Mouse (Mus musculus) cerebellum, adult (tissue): ENCODE measurements around the gene Hip1r.

Source experiments
- ATAC-seq: cut with Nextera tagmentation; 2 replicates; pipeline ENCODE4 v1.9.2; 2017; ENCODE audit warnings: mild to moderate bottlenecking, moderate library complexity, mixed read lengths; ENCODE audit not compliant: insufficient number of reproducible peaks, low FRiP score, low TSS enrichment

Hip1r gene

DNA sequence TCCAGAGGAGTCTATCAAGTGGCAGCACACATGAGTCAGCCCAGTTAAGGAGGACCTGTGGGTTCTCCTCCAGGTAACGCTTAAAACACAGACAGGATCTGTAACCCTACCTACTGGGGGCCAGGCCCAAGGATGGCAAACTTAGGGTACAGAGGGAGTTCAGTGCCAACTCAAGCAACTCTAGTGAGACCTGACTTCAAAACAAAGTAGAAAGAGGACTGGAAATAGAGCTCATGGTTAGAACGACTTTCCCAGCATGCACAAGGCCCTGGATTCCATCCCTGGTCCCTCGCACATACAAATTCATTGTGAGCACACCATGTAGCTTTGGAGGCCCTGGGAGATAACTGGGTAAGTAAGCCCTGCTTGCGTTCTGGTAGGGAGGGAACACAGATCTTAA lies 2.9 kb upstream of the Hip1r start:
- ATAC-seq, result no peak

DNA sequence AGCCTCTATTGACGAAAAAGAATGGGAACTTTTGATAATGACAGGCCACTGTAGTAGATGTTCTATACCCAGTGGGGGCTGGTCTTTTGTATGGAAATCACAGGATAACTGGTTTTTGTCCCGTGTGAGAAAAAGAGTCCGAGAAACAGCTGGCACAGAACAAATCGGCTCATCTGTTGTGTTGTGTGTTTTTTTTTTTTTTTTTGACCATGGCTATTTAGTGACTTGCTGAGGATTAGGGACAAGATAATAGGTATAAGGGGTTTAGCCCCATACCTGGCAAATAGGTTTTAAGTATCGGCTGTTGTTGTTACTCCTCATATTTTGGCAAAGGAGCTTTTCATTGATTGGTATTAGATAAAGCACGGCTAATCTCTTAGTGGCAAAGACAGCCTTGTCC lies 975 bp upstream of the Hip1r start:
- ATAC-seq, result no peak

DNA sequence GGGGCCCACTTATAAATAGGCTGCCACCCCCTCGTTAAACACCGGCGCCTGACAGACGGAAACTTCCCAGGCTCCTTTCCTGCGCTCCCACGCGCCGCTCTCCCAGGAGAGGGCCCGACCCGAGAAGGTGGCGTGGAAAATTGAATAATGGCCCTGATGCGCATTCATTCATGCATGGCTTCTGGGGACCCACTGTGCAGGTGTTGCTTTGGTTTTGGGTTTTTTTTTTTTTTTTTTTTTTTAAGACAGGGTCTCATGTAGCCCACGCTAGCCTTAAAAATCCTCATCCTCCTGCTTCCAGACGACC lies 704 bp downstream of the Hip1r start:
- ATAC-seq, result no peak

DNA sequence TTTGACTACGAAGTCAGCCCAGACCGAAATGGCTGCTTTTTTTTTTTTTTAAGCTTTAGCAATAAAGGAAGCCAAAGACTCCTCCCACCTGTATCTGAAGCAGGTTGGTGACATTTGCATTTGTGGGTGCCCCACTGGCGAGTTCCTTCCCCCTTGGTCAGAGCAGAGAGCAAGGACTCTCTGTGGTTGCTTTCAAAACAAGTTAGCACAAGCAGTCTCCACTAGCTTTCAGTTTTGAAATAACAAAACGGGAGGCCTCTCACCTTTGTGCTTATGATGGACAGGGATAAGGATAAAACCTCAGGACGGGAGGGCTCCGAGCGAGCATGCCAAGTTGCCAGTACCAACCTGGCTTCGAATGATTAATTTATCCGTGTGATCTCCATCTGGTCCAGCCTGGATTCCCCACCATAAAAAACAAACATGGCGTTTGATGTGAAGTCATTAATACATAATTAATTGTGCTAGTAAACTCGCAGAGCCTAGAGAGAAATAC lies 1.2 kb downstream of the Hip1r start:
- no peak for ATAC-seq

DNA sequence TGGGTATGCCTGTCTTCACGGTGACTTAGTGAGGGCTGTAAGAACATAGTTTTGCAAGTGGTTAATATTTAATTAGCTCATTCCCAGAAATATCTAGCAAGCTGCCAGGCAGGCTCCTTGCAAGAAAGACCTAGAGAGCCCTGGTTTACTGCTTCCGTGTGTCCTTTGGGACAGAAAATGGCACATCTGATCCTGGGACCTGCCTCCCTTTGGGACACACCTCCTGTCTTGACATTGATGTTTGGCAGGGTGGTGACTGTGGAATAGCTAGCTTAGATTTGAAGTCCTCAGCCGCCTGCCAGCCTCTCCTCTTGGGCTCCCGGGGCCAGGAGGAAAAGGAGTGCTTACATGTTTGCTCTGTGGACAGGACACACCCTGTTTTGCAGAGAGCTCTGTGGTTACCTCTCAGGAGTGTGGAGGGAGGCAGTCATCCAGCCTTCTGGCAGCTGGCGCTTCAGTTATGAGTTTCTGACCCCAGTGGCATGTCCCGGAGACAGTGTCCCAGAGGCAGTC lies 2.3 kb downstream of the Hip1r start:
- no peak for ATAC-seq

DNA sequence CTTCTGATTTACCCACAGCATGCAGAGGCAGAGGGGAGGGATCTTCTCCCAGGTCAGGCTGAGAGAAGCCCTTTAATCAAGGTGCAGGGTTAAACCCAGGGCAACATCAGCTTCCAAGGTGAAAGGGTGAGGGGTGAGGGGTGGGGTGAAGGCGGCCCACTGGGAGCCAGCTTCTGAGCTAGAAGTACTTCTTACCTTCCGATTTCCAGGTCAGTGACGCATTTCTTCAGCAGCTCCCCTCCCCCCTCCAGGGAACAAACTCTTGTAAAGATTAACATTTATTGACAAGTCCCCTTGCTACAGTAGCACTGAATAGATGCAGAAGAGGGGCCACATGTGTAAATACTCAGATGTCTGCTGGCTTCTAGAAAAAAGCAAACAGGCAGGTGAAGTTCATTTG lies 3.8 kb downstream of the Hip1r start:
- no peak for ATAC-seq

DNA sequence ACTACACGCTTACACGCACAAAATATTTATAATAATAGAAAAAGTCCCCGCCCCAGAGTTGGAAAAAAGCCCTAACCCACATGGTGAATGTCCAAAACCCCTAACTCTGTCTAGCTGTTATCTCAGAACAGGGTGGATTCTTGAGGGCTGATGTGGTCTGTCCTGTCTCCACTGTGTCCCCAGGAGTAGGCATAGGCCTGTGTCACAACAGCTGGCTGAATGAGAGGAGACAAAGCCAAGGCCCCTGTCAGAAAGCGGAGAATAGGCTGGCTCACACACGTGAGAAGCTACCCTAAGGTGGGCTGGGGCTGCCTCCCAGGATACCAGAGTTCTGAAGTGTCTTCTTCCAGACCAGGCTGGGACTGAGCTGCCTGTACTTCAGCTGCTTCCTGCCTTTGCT lies 4.7 kb downstream of the Hip1r start:
- ATAC-seq, result no peak

DNA sequence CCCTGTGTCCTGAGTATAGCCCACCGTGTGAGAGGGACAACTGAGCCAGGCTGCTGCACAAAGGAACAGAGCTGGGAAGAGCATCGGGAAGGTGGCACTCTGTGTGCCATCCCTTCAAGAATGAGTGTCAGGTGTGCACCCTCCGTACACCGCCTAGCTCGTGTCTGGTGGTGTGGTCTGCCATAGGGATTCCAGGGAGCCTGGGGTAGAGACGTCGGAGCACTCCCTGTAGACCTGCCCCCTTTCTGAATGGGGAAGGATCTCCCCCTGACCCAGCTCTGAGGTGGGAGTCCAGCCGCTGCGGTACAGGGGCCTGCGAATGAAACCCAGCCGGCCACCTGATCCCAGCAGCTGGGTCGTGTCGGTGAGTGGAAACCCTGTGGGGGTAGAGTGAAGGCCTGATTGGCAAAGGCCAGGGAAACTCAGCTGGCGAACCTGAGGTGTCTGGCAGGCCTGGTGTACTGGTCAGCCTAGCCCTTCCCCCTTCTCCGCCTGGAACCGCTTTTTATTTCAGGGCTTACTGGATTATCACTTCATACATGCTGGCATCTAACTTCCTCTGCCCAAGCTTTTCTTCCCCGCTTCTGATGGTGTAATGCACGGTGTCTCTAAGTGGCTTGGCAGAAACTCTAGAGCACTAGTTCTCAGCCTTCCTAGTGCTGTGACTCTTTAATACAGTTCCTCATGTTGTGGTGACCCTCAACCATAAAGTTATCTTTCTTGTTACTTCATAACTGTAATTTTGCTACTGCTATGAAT lies 6.0 kb downstream of the Hip1r start:
- no peak for ATAC-seq

DNA sequence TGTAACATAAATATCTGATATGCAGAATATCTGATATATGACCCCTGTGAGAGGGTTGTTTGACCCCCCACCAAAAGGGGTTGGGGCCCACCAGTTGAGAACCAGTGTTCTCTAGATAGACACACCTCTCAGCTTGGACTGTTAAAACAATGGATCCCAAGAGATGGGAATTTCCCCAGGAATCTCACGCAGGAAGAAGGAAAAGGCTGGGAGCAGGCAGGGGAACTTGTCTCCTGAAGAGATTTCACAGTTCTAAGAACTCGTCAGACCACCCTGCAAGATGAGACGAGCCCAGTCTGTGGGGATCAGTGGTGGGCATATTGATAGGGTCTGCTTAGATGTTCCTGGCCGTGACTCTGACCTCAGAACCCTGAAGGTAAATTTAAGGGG lies 6.5 kb downstream of the Hip1r start:
- ATAC-seq, result no peak

DNA sequence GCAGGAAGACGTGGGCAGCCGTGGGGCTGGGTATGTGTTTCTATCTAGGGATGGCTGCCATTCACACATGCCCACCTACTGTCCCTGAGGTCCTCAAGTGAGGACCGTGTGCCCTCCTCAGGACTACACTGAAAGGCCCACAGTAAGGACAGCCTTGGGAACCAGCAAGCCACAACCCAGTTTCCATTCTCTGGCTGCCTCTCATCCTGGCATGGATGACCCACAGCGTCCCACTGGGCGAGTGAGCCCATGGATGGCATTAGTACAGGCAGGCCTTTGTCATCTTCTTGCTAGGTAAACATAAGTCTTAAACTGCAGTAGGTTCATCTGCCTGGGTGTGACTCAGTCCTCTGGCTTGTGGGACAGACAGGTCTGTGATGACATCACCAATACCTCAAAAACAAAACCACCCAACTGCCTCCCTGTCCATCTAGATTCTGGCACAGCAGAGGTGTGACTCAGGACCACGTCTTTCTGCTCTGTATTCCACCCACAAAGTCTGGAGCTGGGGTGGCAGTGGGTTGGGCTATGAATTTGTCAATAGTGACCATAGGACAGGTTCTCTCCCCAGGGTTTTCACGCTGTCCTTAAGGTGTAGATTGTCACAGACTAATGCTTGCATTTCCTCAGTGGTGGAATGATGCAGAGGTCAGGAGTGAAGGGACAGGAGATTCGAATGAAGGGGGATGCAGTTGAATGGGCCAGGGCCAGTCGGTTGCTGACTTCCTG lies 7.3 kb downstream of the Hip1r start:
- ATAC-seq, result no peak

DNA sequence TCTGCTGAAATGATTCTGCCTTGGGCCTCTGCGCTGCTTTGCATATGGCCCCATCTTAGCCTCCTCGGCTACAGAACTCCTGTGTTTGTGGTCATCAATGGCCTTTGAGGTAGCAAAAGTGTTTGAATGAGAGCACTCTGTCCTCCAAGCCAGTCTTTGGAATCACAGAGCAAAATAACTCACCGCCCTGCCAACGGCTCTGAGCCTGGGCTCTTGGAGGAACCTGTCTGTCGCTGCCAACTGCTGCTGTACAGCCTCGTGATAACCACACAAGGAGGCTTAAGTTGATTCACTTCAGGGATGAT lies 7.8 kb downstream of the Hip1r start:
- ATAC-seq, result no peak

DNA sequence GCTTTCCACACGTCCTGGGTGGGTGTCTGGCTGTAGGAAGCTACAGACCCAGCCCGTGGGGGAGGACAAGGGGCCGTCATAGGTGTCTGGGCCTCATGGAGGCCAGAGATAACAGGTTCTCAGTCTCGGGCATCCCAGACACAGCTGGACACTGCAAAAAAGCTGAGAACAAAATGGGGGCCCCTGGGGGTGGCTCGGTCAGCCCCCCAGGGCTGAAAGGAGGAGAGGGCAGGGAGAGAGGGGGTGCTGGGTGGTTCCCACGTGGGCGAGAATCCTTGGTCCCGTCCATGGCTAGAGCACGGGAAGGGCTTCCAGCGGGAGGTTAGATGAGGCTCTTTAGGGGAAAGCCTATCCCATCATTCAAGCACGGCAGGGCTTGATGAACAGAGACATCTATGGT lies 9.4 kb downstream of the Hip1r start:
- no peak for ATAC-seq

DNA sequence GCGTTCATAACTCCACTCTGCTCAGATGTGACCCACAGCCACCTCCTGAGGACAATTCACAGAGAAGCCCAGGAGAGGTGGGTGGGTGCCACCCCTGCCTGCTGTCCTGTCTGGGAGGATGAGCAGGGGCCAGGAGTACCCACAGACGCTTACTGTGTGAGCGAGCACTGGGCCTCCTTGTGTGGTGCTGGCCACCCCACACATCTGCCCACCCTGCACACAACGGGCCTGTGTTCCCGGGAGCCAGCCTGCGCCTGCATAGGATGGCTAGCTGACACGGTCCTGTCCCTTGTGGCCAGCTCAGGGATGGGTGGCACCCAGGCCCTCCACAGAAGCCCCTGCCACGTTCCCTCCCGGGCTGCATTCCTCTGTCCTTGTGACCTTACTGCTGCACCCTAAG lies 12.0 kb downstream of the Hip1r start:
- ATAC-seq, result no peak

DNA sequence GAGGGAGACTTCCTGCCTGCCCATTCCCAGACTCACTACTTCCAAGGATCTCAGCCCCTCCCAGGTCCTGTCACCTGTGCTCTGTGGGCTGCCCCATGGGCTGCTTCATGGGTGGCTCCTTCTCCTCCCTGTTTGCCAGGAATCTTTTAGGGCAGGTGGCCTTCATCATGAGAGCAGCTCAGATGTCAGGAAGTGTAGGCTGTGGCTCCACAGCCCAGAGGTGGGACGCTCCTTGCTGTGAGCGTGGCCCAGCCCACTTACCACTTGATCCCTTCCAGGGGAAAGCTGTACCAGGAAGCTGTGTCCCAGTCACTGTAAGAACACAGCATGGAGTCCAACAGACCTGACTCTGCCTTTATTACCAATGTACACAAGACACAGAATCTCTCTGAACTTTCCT lies 13.5 kb downstream of the Hip1r start:
- ATAC-seq, result no peak

DNA sequence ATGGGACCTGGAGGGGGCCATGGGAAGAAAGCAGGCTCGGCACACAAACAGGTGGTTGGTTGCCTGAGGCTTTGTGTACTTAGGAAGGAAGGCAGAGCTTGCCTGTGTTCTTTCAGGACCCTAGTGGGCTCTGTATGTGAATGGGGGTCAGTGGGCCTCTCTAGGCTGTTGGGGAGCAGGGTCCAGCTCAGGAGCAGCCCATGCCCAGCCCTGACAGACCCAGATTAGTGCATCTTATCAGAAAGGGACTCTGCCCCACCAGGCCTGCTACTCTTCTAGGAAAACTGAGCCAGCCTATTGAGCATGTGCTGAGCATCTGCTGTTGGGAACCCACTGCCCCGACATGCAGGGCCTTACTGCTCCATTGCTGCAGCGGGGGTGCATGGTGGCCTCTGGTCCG lies 14.1 kb downstream of the Hip1r start:
- no peak for ATAC-seq

DNA sequence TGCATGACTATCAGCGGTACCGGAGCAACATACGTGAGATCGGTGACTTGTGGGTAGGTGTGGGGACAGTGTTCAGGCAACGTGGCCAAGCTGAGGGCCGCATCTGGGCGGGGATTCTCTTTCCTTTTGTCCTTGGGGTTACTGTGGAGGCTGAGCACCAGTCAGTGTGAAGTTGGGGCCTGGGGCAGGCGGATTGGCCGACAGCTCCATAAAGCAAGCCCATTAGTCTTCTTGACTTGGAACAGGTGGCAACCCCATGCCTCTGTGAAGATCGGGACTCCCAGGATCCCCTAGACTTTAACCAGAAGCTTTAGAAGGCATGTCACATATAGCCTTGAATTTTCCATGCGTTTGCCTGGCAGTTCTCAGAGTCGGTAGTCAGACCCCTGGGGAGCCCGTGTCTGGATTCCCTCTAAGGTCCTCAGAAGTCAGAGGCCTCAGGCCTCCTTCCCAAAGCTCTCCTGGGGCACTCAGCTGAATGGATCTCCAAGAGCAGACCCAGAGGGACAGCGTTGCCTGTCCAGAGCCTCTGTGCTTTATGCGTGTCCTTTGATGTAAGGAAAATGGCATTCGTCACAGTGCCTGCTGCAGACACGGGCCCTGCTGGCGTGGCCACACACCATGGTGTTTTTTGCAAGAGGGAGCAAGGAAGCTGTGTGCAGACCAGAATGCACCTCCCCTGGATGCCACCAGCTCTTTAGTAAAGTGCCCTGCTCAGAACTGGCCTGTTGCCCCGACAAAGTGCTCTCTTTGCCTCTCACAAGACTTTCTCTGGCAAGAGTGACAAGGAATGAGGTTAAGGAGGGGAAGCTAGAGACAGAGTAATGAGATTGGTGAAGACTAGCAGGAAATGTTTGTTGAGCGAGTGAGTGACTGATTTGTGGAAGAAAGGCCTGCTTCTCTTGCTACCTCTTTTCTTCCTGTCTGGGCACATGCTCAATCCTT lies 16.8 kb downstream of the Hip1r start:
- ATAC-seq, result no peak

DNA sequence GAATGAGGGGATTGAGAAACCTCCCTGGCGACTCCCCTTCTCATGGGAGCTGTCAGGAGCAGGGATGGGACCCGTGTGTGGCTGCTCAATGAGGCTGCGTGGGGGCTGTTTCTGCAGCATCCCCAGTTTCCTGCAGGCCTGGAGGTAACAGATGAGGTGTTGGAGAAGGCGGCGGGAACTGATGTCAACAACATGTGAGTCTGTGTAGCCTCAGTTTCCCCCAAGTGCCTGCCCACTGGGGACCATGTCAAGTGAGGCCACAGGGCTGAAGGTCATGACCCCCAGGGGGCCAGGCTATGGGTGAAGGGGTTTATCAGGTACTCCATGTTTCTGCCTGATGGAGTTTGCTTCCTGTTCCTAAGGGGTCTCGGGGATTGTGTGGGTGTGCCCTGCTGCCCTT lies 17.9 kb downstream of the Hip1r start:
- no peak for ATAC-seq

DNA sequence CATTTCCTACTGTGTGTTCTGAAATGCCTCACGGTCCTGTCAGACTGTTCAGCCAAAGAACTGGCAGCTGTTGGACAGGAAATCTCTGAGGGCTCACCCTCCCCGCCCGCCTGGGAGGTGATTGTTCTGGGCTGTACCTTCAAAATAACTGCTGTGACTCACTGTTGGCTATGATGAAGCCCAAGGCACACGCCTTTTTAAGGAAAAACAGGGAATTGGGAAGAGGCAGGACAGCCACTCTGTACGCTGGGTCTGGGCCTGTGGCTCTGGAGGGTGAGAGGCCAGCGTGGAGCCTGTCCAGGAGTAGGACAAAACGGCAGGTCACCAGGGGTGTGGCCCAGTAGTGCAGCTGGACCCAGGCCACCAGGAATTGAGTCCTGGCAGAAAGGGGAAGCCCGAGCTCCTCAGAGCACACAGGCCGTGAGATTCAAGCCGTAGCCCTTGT lies 18.8 kb downstream of the Hip1r start:
- ATAC-seq, result no peak

DNA sequence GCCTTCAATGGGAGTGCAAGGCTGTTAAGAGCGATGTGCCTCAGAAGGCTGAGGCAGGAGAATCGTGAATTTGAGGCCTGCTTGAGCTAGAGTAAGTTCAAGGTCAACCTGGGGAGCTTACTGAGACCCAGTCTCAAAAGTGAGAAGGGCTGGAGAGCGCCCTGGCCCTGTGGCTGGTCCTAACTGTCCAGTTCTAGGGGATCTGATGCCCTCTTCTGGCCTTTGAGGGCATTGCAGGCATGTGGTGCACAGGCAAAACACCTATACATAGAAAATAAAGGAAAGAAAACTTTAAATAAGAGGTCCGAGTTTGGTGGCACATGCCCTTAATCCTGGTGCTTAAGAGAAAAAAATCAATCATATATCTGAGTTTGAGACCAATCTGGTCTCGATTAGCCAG lies 19.4 kb downstream of the Hip1r start:
- no peak for ATAC-seq

DNA sequence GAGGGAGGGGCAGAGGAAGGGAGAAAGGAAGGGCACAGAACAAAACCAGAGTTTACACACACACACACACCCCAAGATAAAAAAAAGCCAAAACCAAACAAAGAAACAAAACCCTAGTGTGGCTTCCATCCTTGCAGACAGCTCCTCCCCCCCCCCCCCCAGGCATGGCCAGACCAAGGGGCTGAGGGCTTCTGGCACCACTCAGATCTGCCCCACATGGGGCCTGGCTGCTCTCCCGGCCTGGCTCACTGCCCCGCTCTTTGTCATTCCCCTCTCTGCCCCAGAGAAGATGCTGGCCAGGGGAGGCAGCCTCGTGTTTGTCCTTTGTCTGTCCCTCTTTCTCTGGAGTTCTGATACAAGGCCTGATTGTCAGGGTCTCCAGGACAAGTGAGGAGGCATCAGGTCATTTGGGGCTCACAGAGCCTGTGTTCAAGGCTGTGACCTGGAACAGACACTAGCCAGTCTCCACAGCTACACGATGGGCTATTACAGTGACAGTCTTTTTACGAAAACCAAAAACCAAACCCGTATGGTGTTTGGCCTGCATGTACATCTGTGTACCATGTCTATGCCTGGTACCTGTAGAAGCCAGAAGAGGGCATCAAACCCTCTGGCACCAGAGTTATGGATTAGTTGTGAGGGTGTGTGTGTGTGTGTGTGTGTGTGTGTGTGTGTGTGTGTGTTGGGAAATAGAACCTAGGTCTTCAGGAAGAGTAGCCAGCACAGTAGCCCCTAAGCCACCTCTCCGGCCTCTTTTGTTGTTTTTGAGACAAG lies 20.0 kb downstream of the Hip1r start:
- ATAC-seq, result no peak
